Mouse (Mus musculus): ENCODE measurements at regions not wholly inside any gene's neighbourhood (a gene's known extent, or its start where the extent isn't known, plus 50 kb on each side); places are given as distances from the start of the nearest gene placed in this dataset.

GRCm38 (mm10) chr7:137916351-137916750 is 478.9 kb downstream of the Glrx3 start:
- WGBS, result 69% methylated on average over 1 of the region's 1 CpGs
- no peaks in the 10 kb centered on the region for H3K27me3 ChIP-seq
- H3K4me3 ChIP-seq (replicated peaks), result no peak overlapping the region
- no peak overlapping the region for H3K27ac ChIP-seq
- H3K9me3 ChIP-seq, result no peaks in the 10 kb centered on the region
- no peak overlapping the region for H3K4me2 ChIP-seq
- H3K9ac ChIP-seq, result no peak overlapping the region
- H3K36me3 ChIP-seq (replicated peaks), result no peaks in the 10 kb centered on the region
- no peaks in the 10 kb centered on the region for H3K4me1 ChIP-seq
- ATAC-seq (ENCODE audit: low FRiP score), result no peak

DNA sequence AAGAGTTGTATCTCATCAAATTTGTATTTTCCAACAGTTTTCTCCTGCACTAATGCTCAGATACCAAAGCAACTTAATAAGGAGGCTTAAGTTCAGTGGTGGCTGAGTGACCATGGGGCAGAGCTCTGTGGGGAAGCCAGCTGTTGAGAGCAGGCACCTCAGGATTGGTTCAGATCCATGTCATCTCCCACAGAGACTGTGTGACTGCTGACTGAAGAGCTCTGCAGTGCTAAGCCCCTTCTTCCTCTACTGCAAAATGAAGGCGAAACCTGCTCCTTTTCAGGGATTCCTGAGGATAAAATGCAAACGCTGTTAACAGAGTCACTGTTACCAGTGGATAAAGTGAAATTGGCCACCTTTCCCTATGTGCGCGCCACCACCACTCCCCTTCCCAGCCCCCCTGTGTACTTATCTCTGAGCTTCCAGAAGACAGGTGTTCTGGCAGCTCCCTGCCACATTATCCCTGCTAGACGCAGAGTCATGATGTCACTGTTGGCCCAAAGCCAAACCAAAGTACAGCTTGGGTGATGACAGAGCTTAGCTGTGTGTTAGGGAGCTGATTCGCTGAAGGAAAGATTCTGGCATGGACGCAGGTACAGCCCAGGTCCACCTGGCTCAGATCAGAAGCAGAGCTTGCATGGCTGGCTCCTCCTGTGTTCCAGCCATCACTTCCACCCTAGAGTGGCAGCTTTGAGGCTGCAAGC is 472.9 kb downstream of the Tcerg1l start:
- no peak overlapping the region; the same call in 1 of the 2 replicates for H3K27ac ChIP-seq

DNA sequence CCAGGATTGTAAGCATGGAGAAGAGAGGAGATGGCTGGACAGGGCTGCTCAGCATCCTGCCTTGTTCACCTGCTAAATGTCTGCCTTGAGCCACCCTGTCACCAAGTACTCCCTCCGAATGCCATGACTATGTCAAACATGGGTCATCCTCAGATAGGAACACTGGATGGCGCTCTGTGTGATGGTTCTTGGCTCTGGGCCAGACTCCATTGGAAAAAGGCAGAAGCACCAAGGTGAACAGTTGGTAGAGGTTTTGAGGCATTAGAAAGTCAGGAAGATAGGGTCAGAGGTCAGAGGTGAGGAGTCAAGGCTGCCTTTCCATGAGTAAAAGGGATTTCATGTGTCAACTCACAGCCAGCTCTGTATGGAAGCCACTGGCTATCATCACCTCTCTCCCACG is 471.9 kb downstream of the Tcerg1l start:
- Histone ChIP-seq H3K27ac (no peak overlapping the region), H3K27me3 (no peaks in the 10 kb centered on the region), H3K36me3 (replicated peaks) (no peaks in the 10 kb centered on the region), H3K9ac (no peak overlapping the region), H3K9me3 (no peaks in the 10 kb centered on the region), H3K4me2 (no peak overlapping the region), H3K4me3 (replicated peaks) (no peak overlapping the region), H3K4me1 (peaks cover 9% of the 10 kb centered on the region)
- ATAC-seq (ENCODE audit: low FRiP score), result no peak
- 81% methylated on average over 3 of the region's 3 CpGs for WGBS

More for the DNA sequence above, 472.9 kb downstream of the Tcerg1l start:
- H3K27me3 ChIP-seq, result no peaks in the 10 kb centered on the region
- peaks cover 9% of the 10 kb centered on the region for H3K4me1 ChIP-seq
- no peaks in the 10 kb centered on the region for H3K36me3 ChIP-seq (replicated peaks)
- H3K4me2 ChIP-seq, result no peak overlapping the region
- H3K9me3 ChIP-seq, result no peaks in the 10 kb centered on the region
- no peak overlapping the region for H3K9ac ChIP-seq
- peak; percentile 73; the same call in 1 of the 2 replicates for ATAC-seq (ENCODE audit: low FRiP score)
- 60% methylated on average over 7 of the region's 7 CpGs for WGBS
- H3K4me3 ChIP-seq (replicated peaks), result no peak overlapping the region

DNA sequence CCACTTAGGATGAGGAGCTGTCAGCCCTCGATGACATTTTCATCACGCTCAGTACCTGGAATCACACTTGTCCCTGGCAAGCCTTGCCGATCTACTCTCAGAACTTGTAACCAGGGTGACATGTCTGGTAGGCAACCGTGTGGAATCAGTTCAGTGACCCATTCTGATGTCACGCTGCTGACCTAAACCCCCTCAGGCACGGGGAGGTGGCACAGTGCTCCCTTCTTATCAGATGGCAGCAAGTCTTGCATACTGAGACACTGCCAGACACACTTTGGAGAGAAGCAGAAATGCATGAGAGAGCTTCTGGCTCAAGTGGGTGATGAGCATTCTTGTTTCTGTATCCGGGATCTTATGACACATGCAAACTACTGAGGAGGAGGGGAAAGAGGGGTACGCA is 470.2 kb downstream of the Tcerg1l start:
- H3K27ac ChIP-seq, result no peak overlapping the region
- H3K9me3 ChIP-seq, result no peaks in the 10 kb centered on the region

DNA sequence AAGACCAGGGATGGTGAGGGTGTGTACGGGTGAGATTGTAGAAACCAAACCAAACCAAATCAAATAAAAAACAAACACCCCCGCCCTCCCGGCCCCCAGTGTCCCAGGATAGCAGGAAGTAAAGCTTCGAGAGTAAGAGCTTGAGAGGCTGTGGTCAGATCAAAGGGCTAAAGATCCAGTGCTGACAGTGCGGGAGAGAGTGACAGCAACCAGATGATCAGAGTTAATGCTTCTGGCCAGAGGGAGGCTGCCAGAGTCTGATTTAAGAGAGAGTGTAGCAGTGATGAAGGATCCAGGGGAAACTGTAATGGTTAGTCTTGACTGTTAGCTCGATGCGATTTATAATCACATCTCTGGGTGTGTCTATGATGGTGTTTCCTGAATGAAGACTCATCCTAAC is 467.3 kb downstream of the Tcerg1l start:
- WGBS, result 72% methylated on average over 7 of the region's 7 CpGs
- Histone ChIP-seq H3K27me3 (no peaks in the 10 kb centered on the region), H3K9me3 (no peaks in the 10 kb centered on the region), H3K4me2 (no peak overlapping the region), H3K4me1 (no peaks in the 10 kb centered on the region; the same call in 1 of the 2 replicates), H3K4me3 (replicated peaks) (no peak overlapping the region), H3K9ac (no peak overlapping the region), H3K27ac (no peak overlapping the region), H3K36me3 (replicated peaks) (no peaks in the 10 kb centered on the region)
- ATAC-seq (ENCODE audit: low FRiP score), result no peak

More for the DNA sequence above, 470.2 kb downstream of the Tcerg1l start:
- no peak overlapping the region for H3K4me3 ChIP-seq (replicated peaks)
- 75% methylated on average over 8 of the region's 8 CpGs for WGBS
- H3K36me3 ChIP-seq (replicated peaks), result no peaks in the 10 kb centered on the region
- peaks cover 9% of the 10 kb centered on the region for H3K4me1 ChIP-seq
- H3K27me3 ChIP-seq, result no peaks in the 10 kb centered on the region
- no peak overlapping the region for H3K9ac ChIP-seq
- no peak overlapping the region for H3K4me2 ChIP-seq
- ATAC-seq (ENCODE audit: low FRiP score), result no peak

- H3K27ac ChIP-seq, result no peak overlapping the region
- H3K36me3 ChIP-seq (replicated peaks), result no peaks in the 10 kb centered on the region
- no peak overlapping the region for H3K4me3 ChIP-seq (replicated peaks)
- H3K4me2 ChIP-seq, result no peak overlapping the region
- ATAC-seq (ENCODE audit: low FRiP score), result no peak
- no peaks in the 10 kb centered on the region for H3K27me3 ChIP-seq
- no peak overlapping the region for H3K9ac ChIP-seq
- 70% methylated on average over 3 of the region's 3 CpGs for WGBS
- no peaks in the 10 kb centered on the region; the same call in 1 of the 2 replicates for H3K4me1 ChIP-seq
- H3K9me3 ChIP-seq, result no peaks in the 10 kb centered on the region
Measured at GRCm38 (mm10) chr7:137935896-137936295, 461.6 kb downstream of the Tcerg1l start.

GRCm38 (mm10) chr7:137939116-137939515 is 458.4 kb downstream of the Tcerg1l start:
- no peaks in the 10 kb centered on the region for H3K36me3 ChIP-seq (replicated peaks)
- H3K27me3 ChIP-seq, result no peaks in the 10 kb centered on the region
- no peak overlapping the region for H3K4me3 ChIP-seq (replicated peaks)
- H3K4me1 ChIP-seq, result no peaks in the 10 kb centered on the region; the same call in 1 of the 2 replicates
- WGBS, result 74% methylated on average over 8 of the region's 8 CpGs
- H3K4me2 ChIP-seq, result no peak overlapping the region
- no peaks in the 10 kb centered on the region for H3K9me3 ChIP-seq
- H3K9ac ChIP-seq, result no peak overlapping the region
- ATAC-seq (ENCODE audit: low FRiP score), result no peak
- no peak overlapping the region for H3K27ac ChIP-seq

- Histone ChIP-seq H3K4me1 (no peaks in the 10 kb centered on the region; the same call in 1 of the 2 replicates), H3K4me2 (no peak overlapping the region), H3K4me3 (replicated peaks) (no peak overlapping the region), H3K27me3 (no peaks in the 10 kb centered on the region), H3K27ac (no peak overlapping the region), H3K36me3 (replicated peaks) (no peaks in the 10 kb centered on the region), H3K9me3 (no peaks in the 10 kb centered on the region), H3K9ac (no peak overlapping the region)
- WGBS, result 16% methylated on average over 5 of the region's 5 CpGs
- no peak; the same call in 1 of the 2 replicates for ATAC-seq (ENCODE audit: low FRiP score)
Measured at GRCm38 (mm10) chr7:137940084-137940483, 457.4 kb downstream of the Tcerg1l start.

DNA sequence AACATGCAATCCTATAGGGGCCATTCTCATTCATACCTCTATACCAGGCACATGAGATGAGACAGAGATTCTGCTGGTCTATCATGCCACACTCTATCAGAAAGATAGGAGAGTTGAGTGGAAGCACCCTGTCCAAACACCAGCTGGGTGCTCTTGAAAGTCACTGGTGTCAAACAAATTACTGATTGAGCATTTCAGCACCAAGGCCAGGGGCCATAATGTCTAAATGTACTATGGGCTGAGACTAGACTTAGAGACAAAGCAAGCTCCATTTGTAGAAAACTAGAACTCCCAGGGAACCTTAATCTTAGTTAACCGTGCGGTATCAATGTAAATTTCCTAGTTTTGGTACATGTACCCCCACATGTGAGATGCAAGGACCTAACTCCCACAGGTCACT is 452.5 kb downstream of the Tcerg1l start:
- Histone ChIP-seq H3K9ac (no peak overlapping the region), H3K27ac (no peak overlapping the region), H3K4me2 (no peak overlapping the region), H3K27me3 (no peaks in the 10 kb centered on the region), H3K36me3 (replicated peaks) (no peaks in the 10 kb centered on the region), H3K4me1 (peaks cover 7% of the 10 kb centered on the region; the same call in 1 of the 2 replicates), H3K4me3 (replicated peaks) (no peak overlapping the region), H3K9me3 (no peaks in the 10 kb centered on the region)
- ATAC-seq (ENCODE audit: low FRiP score), result no peak
- 91% methylated on average over 2 of the region's 2 CpGs for WGBS

GRCm38 (mm10) chr7:137947424-137947823 is 450.1 kb downstream of the Tcerg1l start:
- no peaks in the 10 kb centered on the region for H3K36me3 ChIP-seq (replicated peaks)
- no peak overlapping the region for H3K9ac ChIP-seq
- WGBS, result 19% methylated on average over 5 of the region's 5 CpGs
- no peak overlapping the region for H3K27ac ChIP-seq
- no peaks in the 10 kb centered on the region for H3K9me3 ChIP-seq
- ATAC-seq (ENCODE audit: low FRiP score), result no peak
- H3K4me3 ChIP-seq (replicated peaks), result no peak overlapping the region
- H3K4me1 ChIP-seq, result peaks cover 7% of the 10 kb centered on the region; the same call in 1 of the 2 replicates
- no peaks in the 10 kb centered on the region for H3K27me3 ChIP-seq
- no peak overlapping the region for H3K4me2 ChIP-seq

DNA sequence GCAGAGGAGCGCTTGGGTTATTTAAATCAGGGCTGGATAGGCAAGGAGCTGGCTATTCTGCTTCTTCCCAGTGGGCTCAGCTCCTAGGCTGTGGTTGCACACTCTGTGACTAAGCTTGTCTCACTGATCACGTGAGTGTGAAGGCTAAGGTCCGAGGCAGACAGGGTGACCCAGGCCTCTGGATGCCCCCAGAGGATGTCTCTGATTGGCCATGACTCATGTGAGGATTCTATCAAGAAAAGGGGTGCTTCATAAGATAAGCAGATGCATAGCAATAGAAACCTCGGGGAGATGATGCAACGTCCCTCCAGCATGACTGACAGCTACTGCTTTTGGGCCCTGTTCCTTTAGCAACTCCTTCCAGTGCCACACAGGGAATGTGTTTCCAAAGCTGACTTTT is 440.2 kb downstream of the Tcerg1l start:
- 62% methylated on average over 5 of the region's 5 CpGs for WGBS
- no peaks in the 10 kb centered on the region for H3K9me3 ChIP-seq
- no peak for ATAC-seq (ENCODE audit: low FRiP score)

GRCm38 (mm10) chr7:137957848-137958247 is 439.7 kb downstream of the Tcerg1l start:
- Histone ChIP-seq H3K9me3 (no peaks in the 10 kb centered on the region), H3K4me3 (replicated peaks) (no peak overlapping the region), H3K36me3 (replicated peaks) (no peaks in the 10 kb centered on the region), H3K27me3 (no peaks in the 10 kb centered on the region), H3K27ac (no peak overlapping the region), H3K9ac (no peak overlapping the region), H3K4me2 (no peak overlapping the region), H3K4me1 (no peaks in the 10 kb centered on the region)
- ATAC-seq (ENCODE audit: low FRiP score), result no peak
- 73% methylated on average over 5 of the region's 5 CpGs for WGBS

More for the DNA sequence above, 440.2 kb downstream of the Tcerg1l start:
- no peak overlapping the region for H3K4me3 ChIP-seq (replicated peaks)
- no peak overlapping the region for H3K9ac ChIP-seq
- H3K27me3 ChIP-seq, result no peaks in the 10 kb centered on the region
- no peak overlapping the region for H3K27ac ChIP-seq
- no peaks in the 10 kb centered on the region for H3K36me3 ChIP-seq (replicated peaks)
- H3K4me2 ChIP-seq, result no peak overlapping the region
- no peaks in the 10 kb centered on the region for H3K4me1 ChIP-seq

DNA sequence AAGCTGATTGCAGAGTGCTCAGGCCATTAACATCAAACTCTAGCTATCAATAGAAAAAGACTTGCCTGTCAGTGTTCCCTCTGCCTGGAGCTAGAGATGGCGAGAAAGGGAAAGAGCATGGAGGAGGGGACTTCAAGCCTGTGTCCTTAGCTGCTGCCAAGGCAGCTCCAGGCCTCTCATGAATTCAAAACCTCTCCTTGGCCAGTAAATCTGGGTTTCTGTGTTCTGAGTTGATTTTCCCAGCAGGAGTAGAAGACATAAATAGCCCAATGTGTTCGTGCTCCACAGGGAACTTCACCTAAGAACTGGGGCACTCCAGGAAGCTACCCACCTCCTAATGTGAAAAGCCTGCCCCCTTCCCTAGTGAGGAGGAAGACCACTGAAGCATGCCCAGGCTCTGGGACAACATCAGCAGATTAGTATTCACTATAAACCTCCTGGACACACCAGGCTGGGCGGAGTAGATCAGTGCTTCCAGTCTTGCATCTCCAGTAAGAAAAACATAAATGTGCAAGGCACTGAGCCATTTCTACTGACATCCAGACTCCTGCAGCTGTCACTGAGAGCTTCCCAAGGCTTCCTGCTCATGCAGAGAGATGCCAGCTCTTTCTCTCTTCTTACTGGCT is 433.9 kb downstream of the Tcerg1l start:
- H3K9ac ChIP-seq, result no peak overlapping the region
- no peak overlapping the region for H3K27ac ChIP-seq
- H3K4me3 ChIP-seq (replicated peaks), result no peak overlapping the region
- H3K27me3 ChIP-seq, result no peaks in the 10 kb centered on the region
- no peaks in the 10 kb centered on the region for H3K4me1 ChIP-seq
- H3K4me2 ChIP-seq, result no peak overlapping the region
- no peaks in the 10 kb centered on the region for H3K36me3 ChIP-seq (replicated peaks)
- ATAC-seq (ENCODE audit: low FRiP score), result no peak
- WGBS, result 40% methylated on average over 3 of the region's 3 CpGs
- H3K9me3 ChIP-seq, result no peaks in the 10 kb centered on the region
